Mouse (Mus musculus): ENCODE results near the gene Txlna. TPM values are rescaled to one million over a fixed set of nuclear protein-coding genes. Genes with fewer than 3 reads are reported as not detected.
A peak's percentile ranks its signal among the peaks of the same experiment; 100 is the strongest.

Gene Txlna
- total RNA-seq, 4 experiments from 2014 or later, result 23.2 to 30.1 (median 25.8) TPM

GRCm38 (mm10) chr4:129625029-129625370, 15.9 kb downstream of the Txlna start:
- peak; percentile 39 for DNase-seq (ENCODE audit: low spot score)

- peak; percentile 90 for DNase-seq (ENCODE audit: low spot score)
These were observed 16.4 kb downstream of the Txlna start for GRCm38 (mm10) chr4:129624281-129625028.

- DNase-seq (ENCODE audit: low spot score), result peak; percentile 81
These were observed 17.2 kb downstream of the Txlna start, which contains the start of gene Ccdc28b for GRCm38 (mm10) chr4:129623681-129624091. Gene Ccdc28b (minus strand): TSS chr4:129623947.

GRCm38 (mm10) chr4:129622803-129623535, 17.9 kb downstream of the Txlna start:
- no peak for DNase-seq (ENCODE audit: low spot score)

GRCm38 (mm10) chr4:129622120-129622802, 18.6 kb downstream of the Txlna start:
- no peak for DNase-seq (ENCODE audit: low spot score)

GRCm38 (mm10) chr4:129621283-129621841, 19.5 kb downstream of the Txlna start:
- peak; percentile 78 for DNase-seq (ENCODE audit: low spot score)

- DNase-seq (ENCODE audit: low spot score), result no peak
These were observed 20.2 kb downstream of the Txlna start for GRCm38 (mm10) chr4:129620419-129621282.

GRCm38 (mm10) chr4:129618786-129619691, 21.8 kb downstream of the Txlna start, which contains the start of gene Iqcc:
Gene Iqcc (minus strand): TSS chr4:129619099.
- DNase-seq (ENCODE audit: low spot score), result peak; percentile 97

GRCm38 (mm10) chr4:129618031-129618430, 22.8 kb downstream of the Txlna start:
- DNase-seq (ENCODE audit: low spot score), result no peak

GRCm38 (mm10) chr4:129617121-129617641, 23.7 kb downstream of the Txlna start:
- no peak for DNase-seq (ENCODE audit: low spot score)

- no peak for DNase-seq (ENCODE audit: low spot score)
These were observed 24.2 kb downstream of the Txlna start for GRCm38 (mm10) chr4:129616631-129617030.

GRCm38 (mm10) chr4:129615801-129616290, 25.0 kb downstream of the Txlna start:
- DNase-seq (ENCODE audit: low spot score), result no peak

- DNase-seq (ENCODE audit: low spot score), result no peak
These were observed 26.8 kb downstream of the Txlna start, which contains the start of gene Dcdc2b for GRCm38 (mm10) chr4:129614093-129614492. Gene Dcdc2b (minus strand): TSS chr4:129614257.

- no peak for DNase-seq (ENCODE audit: low spot score)
These were observed 30.4 kb downstream of the Txlna start for GRCm38 (mm10) chr4:129610472-129610871.

- DNase-seq (ENCODE audit: low spot score), result no peak
These were observed 30.8 kb downstream of the Txlna start for GRCm38 (mm10) chr4:129610026-129610425.

GRCm38 (mm10) chr4:129609139-129609631, 31.7 kb downstream of the Txlna start:
- DNase-seq (ENCODE audit: low spot score), result no peak

- DNase-seq (ENCODE audit: low spot score), result peak; percentile 79
These were observed 32.3 kb downstream of the Txlna start for GRCm38 (mm10) chr4:129608426-129609025.
